Mouse (Mus musculus): ENCODE data around the gene Ambra1. TPM values are rescaled to one million over a fixed set of nuclear protein-coding genes. Genes with fewer than 3 reads are reported as not detected.

The Ambra1 gene
- polyA plus RNA-seq (2012; rRNA removed; ENCODE audit: low replicate concordance): 16.0 and 16.9 TPM in 2 replicates

DNA sequence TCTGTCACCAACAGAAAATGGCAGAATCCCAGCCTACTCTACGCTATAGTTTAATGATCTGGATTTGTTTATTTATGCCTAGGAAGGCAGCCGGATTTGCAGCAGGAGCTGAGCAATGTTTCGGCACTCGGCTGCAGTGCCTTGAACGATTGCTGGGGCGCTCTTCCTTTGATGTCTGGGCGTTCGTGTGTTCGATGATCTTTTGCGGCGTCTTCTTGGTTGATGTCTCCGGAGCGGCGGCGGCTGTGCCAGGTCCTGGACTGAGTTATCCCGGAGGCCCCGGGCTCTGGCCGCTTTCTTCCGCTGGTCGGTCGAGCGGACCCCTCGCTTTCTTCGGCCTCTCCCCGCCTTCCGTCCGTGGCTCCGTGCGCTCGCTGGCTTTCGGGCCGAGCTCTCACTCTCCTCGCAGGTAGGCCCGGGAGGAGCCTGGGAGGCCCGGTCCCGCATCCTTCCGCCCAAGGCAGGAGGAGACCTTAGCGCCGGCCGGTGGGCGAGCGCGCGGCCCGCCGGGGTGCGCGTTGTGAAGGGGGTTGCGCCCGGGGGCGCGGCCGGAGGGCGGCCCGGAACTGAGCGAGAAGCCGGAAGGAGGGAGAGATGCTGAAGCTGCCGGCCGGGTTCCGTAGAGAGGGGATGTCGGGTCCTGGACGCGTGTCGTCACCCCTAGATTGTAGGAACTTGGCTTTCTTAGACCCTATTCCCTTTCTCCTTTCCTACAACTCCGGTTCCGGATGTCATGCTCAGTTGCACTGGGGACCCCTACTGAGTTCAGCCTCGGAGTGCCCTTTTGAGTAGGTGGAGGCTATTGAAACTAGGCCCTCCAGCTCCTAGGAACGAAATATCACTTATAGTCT, at the start of gene Ambra1:
TSS of gene Ambra1 (plus strand) at position 164 of the 851 bp plus-strand sequence.

DNA sequence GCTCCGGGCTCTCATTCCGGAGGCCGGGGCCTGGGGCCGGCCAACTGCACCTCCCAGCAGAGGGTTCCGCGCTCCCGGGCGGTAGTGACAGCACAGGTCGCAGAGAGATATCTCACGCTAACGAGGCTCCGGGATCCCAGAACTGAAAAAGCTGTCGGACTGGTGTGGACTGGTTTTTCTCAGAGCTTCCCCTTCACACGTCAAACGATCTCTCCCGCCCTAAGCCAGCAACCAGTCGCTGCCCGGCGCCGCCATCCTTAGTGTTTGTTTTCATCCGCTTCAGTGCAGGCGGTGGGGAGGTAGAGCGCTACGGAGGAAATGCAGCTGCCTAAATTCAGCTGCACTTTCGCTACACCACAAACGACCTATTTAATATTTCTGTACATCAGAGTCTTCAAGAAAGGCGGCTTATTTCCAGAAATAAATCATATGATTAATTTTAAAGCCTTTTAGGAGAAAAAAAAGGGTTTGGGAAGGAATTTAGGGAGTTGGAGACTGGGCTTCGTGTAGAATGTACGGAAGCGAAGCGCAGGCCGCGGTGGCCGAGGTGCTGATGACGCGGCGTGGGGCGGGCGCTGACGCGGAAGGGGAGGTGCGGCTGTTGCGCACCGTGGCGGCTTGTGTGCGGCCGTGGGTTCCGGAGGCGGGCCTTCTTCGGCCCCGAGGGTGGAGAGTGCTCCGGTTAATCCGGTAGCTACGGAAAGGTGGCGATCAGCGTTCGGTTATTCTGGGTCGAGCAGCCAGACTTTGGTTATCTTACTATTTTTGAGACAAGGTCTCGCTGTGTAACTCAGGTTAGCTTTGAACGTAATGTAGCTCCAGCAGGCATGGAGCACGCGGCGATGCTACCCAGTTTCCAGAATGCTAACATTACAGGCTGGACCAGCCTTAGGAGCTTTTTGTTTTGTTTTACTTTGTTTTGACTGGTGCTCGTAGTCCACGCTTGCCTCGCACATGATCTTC, 19.4 kb upstream of the Ambra1 start, which contains the start of the genes Atg13 and Harbi1:
TSS of gene Atg13 (minus strand) at position 305 of the 963 bp plus-strand sequence.
TSS of gene Harbi1 (plus strand) at position 581 of the 963 bp plus-strand sequence.

DNA sequence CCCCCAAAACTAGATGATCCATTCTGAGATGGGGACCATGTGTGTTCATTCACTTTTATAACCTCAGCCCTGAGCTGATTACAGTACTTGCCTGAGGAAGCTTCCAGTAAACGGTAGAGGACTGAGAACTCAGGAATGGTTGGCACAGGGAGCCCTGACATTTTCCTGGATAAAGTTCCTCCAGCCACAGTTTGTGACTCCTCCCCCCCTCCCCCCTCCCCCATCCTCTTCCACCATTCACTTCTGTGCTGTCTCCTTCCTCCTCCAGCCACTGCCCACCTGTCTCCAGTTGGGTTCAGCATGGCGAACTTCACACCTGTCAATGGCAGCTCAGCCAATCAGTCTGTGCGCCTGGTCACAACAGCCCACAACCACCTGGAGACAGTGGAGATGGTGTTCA, 197.0 kb downstream of the Ambra1 start, which contains the start of gene Chrm4:
TSS of gene Chrm4 (plus strand) at position 301 of the 400 bp plus-strand sequence.

DNA sequence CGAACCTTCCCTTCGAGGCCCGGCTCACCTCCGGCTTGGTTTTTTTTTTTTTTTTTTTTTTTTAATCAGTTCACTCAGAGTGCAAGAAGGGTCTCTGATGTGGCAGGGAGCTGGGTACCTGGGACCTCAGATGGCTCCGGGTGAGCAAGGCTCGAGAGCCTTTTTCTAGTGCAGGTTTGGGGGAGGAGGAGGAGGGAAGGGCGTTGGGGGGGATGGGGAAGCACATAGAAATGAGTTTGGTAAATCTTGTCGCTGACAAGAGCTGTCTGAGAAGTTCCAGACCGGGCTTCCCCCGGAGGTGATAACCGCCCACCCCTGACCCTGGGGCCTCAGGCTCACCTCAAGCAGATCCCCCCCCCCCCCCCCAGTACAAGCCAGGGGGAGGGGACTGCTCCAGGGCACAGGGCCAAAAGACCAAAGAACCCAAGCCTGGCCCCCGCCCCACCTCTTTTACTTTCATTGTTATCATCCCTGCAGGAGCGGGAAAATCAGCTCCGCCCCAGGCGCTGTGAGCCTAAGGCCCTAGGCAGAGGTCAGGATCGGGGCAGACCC, 202.3 kb downstream of the Ambra1 start, which contains the start of gene Mdk:
TSS of gene Mdk (minus strand) at position 138 of the 552 bp plus-strand sequence.

DNA sequence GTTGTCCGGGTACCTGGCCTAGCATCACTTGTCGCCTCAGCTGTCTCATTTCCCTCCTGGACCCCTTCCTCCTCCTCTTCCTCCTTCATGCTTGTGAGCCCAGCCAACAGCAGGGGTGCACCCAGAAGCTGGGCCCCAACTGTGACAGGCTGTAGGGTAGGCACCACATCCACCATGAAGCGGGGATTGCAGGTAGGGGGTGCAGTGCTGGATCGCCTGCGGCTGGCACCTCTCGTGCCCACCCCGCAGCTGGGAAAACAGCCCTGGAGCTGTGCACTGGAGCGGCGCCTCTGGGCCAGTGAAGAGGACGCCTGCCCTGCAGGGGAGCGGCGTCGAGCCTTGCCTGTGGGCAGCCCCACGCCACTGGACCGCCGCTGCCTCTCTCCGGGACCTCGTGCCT, 215.5 kb downstream of the Ambra1 start, which contains the start of gene Gm9821:
TSS of gene Gm9821 (plus strand) at position 221 of the 400 bp plus-strand sequence.

Other genes starting within 250 kb of the Ambra1 start
- 1.6 and 1.8 TPM in 2 replicates for gene Ckap5, start 203.4 kb upstream of the Ambra1 start, polyA plus RNA-seq (2012; rRNA removed; ENCODE audit: low replicate concordance)
- gene F2, start 93.7 kb upstream of the Ambra1 start, polyA plus RNA-seq (2012; rRNA removed; ENCODE audit: low replicate concordance): 0.33 and 1.4 TPM in 2 replicates
- 11.1 and 13.4 TPM in 2 replicates for gene Zfp408, start 80.3 kb upstream of the Ambra1 start, polyA plus RNA-seq (2012; rRNA removed; ENCODE audit: low replicate concordance)
- gene Arhgap1, start 80.3 kb upstream of the Ambra1 start, polyA plus RNA-seq (2012; rRNA removed; ENCODE audit: low replicate concordance): 60.6 and 62.3 TPM in 2 replicates
- gene Atg13, start 19.6 kb upstream of the Ambra1 start, polyA plus RNA-seq (2012; rRNA removed; ENCODE audit: low replicate concordance): 18.4 and 20.0 TPM in 2 replicates
- 1.4 and 1.5 TPM in 2 replicates for gene Harbi1, start 19.3 kb upstream of the Ambra1 start, polyA plus RNA-seq (2012; rRNA removed; ENCODE audit: low replicate concordance)
- 1.8 and 1.9 TPM in 2 replicates for gene Chrm4, start 197.1 kb downstream of the Ambra1 start, polyA plus RNA-seq (2012; rRNA removed; ENCODE audit: low replicate concordance)
- 2.8 and 3.1 TPM in 2 replicates for gene Mdk, start 202.2 kb downstream of the Ambra1 start, polyA plus RNA-seq (2012; rRNA removed; ENCODE audit: low replicate concordance)
- not detected in 2 replicates for gene Gm9821, start 215.6 kb downstream of the Ambra1 start, polyA plus RNA-seq (2012; rRNA removed; ENCODE audit: low replicate concordance)
- gene Dgkz, start 245.7 kb downstream of the Ambra1 start, polyA plus RNA-seq (2012; rRNA removed; ENCODE audit: low replicate concordance): 205 and 224 TPM in 2 replicates